Comparison of ENCODE assay signal across 8 mouse cellular contexts in genomic region chr9:42109837-42110451, GRCm38 (mm10). TPM values are rescaled to one million over a fixed set of nuclear protein-coding genes. Genes with fewer than 3 reads are reported as not detected.
DNase-seq lines count a peak whose midpoint lies in the region; ATAC-seq and TF ChIP-seq lines count a peak whose summit lies in the region.
"Had no signal": no experiment of that assay in that cellular context is flagged by ENCODE, and none has a peak within 500 bp of the region (broad histone marks: within the 10 kb centered on the region; RNA-seq: fewer than 3 reads in every experiment).

No protein-coding gene starts in this region.

- no peak overlapping the region for H3K4me2 ChIP-seq in hindbrain, embryonic 15.5 days
- 0 out of 2 replicates have a peak overlapping the region, but pooled peaks have one; percentile 4 for H3K4me2 ChIP-seq in lung, embryonic 14.5 days
- no peak overlapping the region for H3K4me2 ChIP-seq in forebrain, embryonic 15.5 days (replicated peaks)

- H3K36me3 ChIP-seq in embryonic facial prominence, embryonic 10.5 days (replicated peaks), result no peaks in the 10 kb centered on the region
- H3K36me3 ChIP-seq in hindbrain, embryonic 15.5 days, result no peaks in the 10 kb centered on the region
- no peaks in the 10 kb centered on the region for H3K36me3 ChIP-seq in lung, embryonic 14.5 days (ENCODE audit: insufficient read depth)
- H3K36me3 ChIP-seq in forebrain, embryonic 15.5 days, result no peaks in the 10 kb centered on the region

- H3K9ac ChIP-seq in hindbrain, embryonic 15.5 days, result no peak overlapping the region
- no peak overlapping the region for H3K9ac ChIP-seq in lung, embryonic 14.5 days
- no peak overlapping the region for H3K9ac ChIP-seq in forebrain, embryonic 15.5 days (replicated peaks)

- H3K4me1 ChIP-seq in embryonic facial prominence, embryonic 10.5 days, result peaks cover 24% of the 10 kb centered on the region
- peaks cover 11% of the 10 kb centered on the region for H3K4me1 ChIP-seq in hindbrain, embryonic 15.5 days (replicated peaks)
- peaks cover 17% of the 10 kb centered on the region for H3K4me1 ChIP-seq in lung, embryonic 14.5 days (ENCODE audit: insufficient read depth)
- peaks cover 7% of the 10 kb centered on the region for H3K4me1 ChIP-seq in forebrain, embryonic 15.5 days
- H3K4me1 ChIP-seq: megakaryocyte, embryonic 14.5 days had no signal

- no peaks in the 10 kb centered on the region for H3K9me3 ChIP-seq in embryonic facial prominence, embryonic 10.5 days
- H3K9me3 ChIP-seq in hindbrain, embryonic 15.5 days, result no peaks in the 10 kb centered on the region
- no peaks in the 10 kb centered on the region for H3K9me3 ChIP-seq in lung, embryonic 14.5 days (ENCODE audit: low read depth, low read length)
- H3K9me3 ChIP-seq in forebrain, embryonic 15.5 days, result no peaks in the 10 kb centered on the region
- H3K9me3 ChIP-seq: megakaryocyte, embryonic 14.5 days had no signal

- WGBS in embryonic facial prominence, embryonic 10.5 days, result 52% methylated on average over 9 of the region's 9 CpGs
- WGBS in hindbrain, embryonic 15.5 days, result 54% methylated on average over 9 of the region's 9 CpGs
- 29% methylated on average over 9 of the region's 9 CpGs for WGBS in lung, embryonic 14.5 days
- 61% methylated on average over 9 of the region's 9 CpGs for WGBS in forebrain, embryonic 15.5 days

- peak overlapping the region; percentile 52 for H3K27ac ChIP-seq in embryonic facial prominence, embryonic 10.5 days (replicated peaks)
- 0 out of 2 replicates have a peak overlapping the region, but pooled peaks have one; percentile 4 for H3K27ac ChIP-seq in hindbrain, embryonic 15.5 days (replicated peaks)
- H3K27ac ChIP-seq in lung, embryonic 14.5 days (ENCODE audit: low read depth), result peak overlapping the region; percentile 90
- H3K27ac ChIP-seq in forebrain, embryonic 15.5 days (replicated peaks), result no peak overlapping the region

- no peak overlapping the region for H3K4me3 ChIP-seq in embryonic facial prominence, embryonic 10.5 days
- H3K4me3 ChIP-seq in hindbrain, embryonic 15.5 days, result no peak overlapping the region
- no peak overlapping the region for H3K4me3 ChIP-seq in lung, embryonic 14.5 days (ENCODE audit: low read depth, low read length)
- H3K4me3 ChIP-seq in forebrain, embryonic 15.5 days, result no peak overlapping the region
- H3K4me3 ChIP-seq: megakaryocyte, embryonic 14.5 days had no signal

- no peak for TF ChIP-seq CTCF in lung, embryonic 14.5 days (IDR thresholded peaks at IDR 0.05; ENCODE audit: low read depth)

- H3K27me3 ChIP-seq in embryonic facial prominence, embryonic 10.5 days (replicated peaks; ENCODE audit: low read depth, poor library complexity, severe bottlenecking), result no peaks in the 10 kb centered on the region
- no peaks in the 10 kb centered on the region for H3K27me3 ChIP-seq in hindbrain, embryonic 15.5 days
- no peaks in the 10 kb centered on the region for H3K27me3 ChIP-seq in lung, embryonic 14.5 days (ENCODE audit: insufficient read depth, low read length)
- no peaks in the 10 kb centered on the region for H3K27me3 ChIP-seq in forebrain, embryonic 15.5 days
- H3K27me3 ChIP-seq: megakaryocyte, embryonic 14.5 days had no signal

- peak; percentile 35 for DNase-seq in A20 (ENCODE audit: low read depth, low spot score)
- peak; percentile 32 for DNase-seq in CD4-positive helper T cell, adult 2 months (ENCODE audit: low read depth, low spot score)
- peak; percentile 35 for DNase-seq in embryonic facial prominence, embryonic 10.5 days (ENCODE audit: low spot score)
- DNase-seq in lung, embryonic 14.5 days, result peak; percentile 47
- DNase-seq in urinary bladder, adult 18-20 months (ENCODE audit: low spot score in 2 of 2), result peak; percentile 67 to 74

- ATAC-seq in hindbrain, embryonic 15.5 days (ENCODE audit: low FRiP score, low read depth), result 0 out of 2 replicates have a peak, but pooled peaks have one; percentile 32
- ATAC-seq in lung, embryonic 14.5 days (ENCODE audit: insufficient read depth), result peak; percentile 16; the same call in 1 of the 2 replicates
- ATAC-seq in forebrain, embryonic 15.5 days (replicated peaks), result no peak

RNA-seq across cellular contexts. Expression of gene Sorl1, which starts 14.2 kb away (rescaled TPM):
- 3.9 and 7.0 TPM in 2 replicates for polyA plus RNA-seq in embryonic facial prominence, embryonic 10.5 days (2016; fragmentation: Nextera tagmentation; extraction: Ambion mirVana)
- 11.2 and 12.4 TPM in 2 replicates for polyA plus RNA-seq in hindbrain, embryonic 15.5 days (2015; fragmentation: Nextera tagmentation; extraction: Ambion mirVana)
- 15.3 and 19.8 TPM in 2 replicates for polyA plus RNA-seq in lung, embryonic 14.5 days (2014; fragmentation: Nextera tagmentation; extraction: Ambion mirVana)
- polyA plus RNA-seq in forebrain, embryonic 15.5 days (2015; fragmentation: Nextera tagmentation; extraction: Ambion mirVana), result 18.3 and 18.8 TPM in 2 replicates
